Mouse (Mus musculus) spleen, embryonic (tissue): ENCODE data around the gene Camsap3.

Source experiments
- CTCF ChIA-PET: fragments of 350-600 bp; sonication (Branson Sonifier 250); formaldehyde crosslinking; loops from one replicate; lab custom pipeline; 2022; lab: Charles Lee

Gene Camsap3

DNA sequence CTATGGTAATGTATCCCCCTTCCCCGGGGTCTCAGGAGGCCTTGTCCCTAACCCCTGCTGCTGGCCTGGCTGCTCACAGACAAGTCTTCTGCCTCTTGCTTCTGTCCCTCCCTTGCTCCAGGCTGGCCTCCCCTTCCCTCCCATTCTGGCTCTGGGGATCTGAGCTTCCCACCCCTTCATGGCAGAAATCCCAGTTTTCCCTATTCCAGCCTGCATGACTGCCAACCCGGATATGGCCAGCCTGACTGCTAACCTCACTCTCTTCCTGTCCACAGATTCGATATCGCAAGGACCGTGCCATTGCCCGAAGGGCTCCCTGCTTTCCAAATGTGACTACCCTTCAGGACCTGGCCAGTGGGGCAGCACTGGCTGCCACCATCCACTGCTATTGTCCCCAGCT is 13.3 kb downstream of the Camsap3 start:
- CTCF ChIA-PET: no interaction called here

- CTCF ChIA-PET: interaction anchor here (0.5 to 0.6 kb wide), 3 partner anchors 7 to 131 kb away, joined by 3 to 8 read pairs (median 5); no protein-coding TSS in a partner anchor
Observed at GRCm38 (mm10) chr8:3603439-3603838, 16.3 kb downstream of the Camsap3 start.

GRCm38 (mm10) chr8:3606593-3606992 is 19.5 kb downstream of the Camsap3 start:
- CTCF ChIA-PET: no interaction called here

GRCm38 (mm10) chr8:3607822-3608221 is 20.7 kb downstream of the Camsap3 start:
- CTCF ChIA-PET: no interaction called here

DNA sequence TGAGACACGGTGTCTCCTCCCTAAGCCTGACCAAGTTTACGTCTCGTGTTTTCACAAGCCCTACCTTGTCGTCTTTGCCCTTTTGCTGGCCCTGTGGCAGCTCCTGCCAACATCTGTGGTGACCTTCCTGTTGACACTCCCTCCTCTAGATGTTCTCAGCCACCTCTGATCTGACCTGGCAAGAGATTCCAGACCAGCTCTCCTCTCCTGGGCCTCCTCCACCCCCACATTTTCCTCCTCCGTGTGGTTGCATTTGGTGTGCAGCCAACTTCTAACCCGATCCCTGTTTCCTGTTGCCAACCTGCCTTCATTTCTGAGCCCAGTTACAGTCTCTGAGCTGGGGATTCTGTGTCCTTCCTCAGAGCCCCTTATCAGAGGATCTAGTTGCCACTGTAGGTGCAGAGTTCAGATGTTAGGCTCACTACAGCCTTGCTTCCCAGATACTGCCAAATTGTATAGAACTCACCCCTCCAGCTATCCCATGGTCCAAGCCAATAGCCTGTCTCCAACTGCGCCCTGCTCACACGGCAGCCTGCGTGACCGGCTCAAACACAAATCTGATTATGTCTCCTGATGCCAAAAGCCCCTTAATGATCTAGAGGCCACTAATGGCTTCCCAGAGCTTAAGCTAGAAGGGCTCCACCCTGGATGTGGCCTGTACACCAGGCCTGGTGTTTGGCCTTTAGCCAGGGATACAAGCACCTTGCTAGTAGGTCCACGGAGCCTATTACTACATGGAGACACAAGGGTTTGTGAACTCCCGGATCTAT is 22.1 kb downstream of the Camsap3 start:
- CTCF ChIA-PET: no interaction called here

- CTCF ChIA-PET: no interaction called here
Observed at GRCm38 (mm10) chr8:3609816-3610150, 22.7 kb downstream of the Camsap3 start.

DNA sequence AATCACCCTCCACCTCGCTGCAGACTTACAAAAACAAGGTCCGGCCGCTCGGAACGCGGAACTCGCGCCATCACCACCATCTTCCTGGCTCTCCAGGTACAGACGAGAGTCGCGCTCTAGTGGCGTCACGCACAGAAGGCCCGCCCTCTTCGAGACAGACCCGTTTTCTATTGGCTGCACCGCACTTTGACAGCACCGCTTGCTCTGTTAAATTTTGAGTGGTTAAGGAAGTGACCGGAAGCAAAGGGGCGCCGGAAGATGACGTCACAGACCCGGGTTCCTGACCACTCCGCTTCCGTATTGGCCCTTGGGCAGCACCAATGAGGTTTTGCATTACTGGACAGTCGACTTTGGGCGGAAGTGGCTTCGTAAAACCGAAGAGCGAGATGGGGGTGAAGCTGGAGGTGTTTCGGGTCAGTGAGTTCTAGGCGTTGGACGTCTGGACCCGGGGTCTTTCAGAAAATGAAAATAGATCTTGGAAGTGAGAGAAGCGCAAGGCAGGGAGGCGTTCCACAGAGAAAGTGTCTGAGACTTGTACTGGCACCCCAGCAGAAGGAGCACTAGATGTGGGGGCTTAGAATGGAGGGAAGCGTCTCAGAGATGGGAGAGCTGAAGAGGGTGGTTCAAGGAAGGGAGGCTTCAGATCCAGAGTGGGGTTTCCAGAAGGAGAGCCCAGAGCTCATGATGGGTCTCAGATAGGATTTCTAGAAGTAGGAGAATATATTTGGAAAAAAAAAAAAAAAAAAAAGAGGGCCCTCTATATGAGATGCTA is 34.3 kb downstream of the Camsap3 start, which contains the start of the genes Xab2 and Pet100:
Xab2 (minus strand) TSS at position 118 of the 772 bp plus-strand sequence.
Pet100 (plus strand) TSS at position 350 of the 772 bp plus-strand sequence.
- CTCF ChIA-PET: interaction anchor here (0.6 kb wide), 1 partner anchor 64 kb away, joined by 4 read pairs; no protein-coding TSS in a partner anchor

DNA sequence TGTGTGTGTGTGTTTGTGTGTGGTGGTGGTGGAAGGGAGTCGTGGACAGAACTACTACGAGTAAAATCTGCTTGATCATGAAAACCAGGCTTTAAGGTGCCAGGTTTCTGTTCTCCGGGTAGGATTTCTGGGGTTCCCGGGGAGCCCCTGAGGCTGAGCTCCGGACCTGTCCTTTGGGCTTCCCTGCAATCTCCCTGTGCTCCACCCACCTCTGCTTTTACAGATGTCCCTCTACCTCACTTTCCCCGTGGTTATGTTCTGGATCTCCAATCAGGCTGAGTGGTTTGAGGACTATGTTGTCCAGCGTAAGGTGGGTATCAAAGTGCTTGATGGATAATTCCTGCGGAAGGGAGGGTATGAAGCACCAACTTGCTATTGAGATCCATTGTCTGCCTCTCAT is 35.0 kb downstream of the Camsap3 start:
- CTCF ChIA-PET: no interaction called here

DNA sequence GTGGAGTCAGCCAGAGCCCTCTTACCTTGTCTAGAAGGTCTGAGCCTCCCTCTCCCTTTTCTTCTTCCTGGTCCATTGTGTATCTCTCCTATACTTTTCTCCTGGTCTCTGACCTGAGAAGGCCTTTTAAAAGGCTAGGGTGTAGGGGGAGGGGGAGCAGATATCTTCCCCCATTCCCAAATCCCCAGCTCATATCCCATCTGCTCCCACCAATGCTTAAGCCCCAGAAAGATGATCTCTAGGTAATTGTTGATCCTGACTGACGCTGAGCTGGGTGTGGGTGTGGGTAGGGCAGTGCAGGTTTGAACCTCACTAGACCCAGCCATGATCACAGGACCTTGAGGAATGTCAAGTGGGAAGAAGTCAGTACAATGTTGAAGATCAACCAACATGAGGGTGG is 38.4 kb downstream of the Camsap3 start, which contains the start of gene Pcp2:
Pcp2 (minus strand) TSS at position 101 of the 400 bp plus-strand sequence.
- CTCF ChIA-PET: no interaction called here

DNA sequence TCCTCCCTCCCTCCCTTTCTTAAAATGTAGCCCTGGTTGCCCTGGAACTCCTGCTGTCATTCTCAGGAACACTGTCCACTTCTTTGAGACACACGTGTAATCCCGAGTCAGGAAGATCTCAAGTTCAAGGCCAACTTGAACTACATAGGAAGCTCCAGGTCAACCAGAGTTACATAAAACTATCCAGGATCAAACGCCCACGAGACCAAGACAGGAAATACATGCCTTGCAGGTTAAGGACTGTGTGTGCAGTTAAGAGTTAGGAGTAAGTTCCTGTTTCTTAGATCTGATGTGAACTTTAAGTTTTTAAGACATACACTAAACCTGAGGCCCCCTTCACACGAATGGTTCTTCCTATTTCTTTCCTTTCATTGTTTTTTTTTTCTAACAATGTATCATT is 39.9 kb downstream of the Camsap3 start:
- CTCF ChIA-PET: no interaction called here

DNA sequence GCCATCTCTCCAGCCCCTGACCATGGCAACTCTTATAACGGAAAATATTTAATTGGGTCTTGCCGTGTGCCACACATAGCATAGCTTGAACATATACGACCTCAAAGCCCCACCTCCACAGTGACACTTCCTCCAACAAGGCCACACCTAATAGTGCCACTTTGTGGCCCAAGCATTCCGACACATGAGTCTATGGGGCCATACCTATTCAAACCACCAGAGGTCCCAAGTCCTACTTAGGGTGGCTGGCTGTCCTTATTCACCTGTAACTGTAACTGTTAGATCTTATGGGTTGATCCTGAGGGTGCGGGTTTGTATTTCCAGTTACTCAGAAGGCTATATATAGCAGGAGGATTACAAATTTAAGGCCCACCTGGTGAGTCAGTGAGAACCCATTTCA is 40.9 kb downstream of the Camsap3 start:
- CTCF ChIA-PET: interaction anchor here (0.5 kb wide), 1 partner anchor 64 kb away, joined by 7 read pairs; no protein-coding TSS in a partner anchor

DNA sequence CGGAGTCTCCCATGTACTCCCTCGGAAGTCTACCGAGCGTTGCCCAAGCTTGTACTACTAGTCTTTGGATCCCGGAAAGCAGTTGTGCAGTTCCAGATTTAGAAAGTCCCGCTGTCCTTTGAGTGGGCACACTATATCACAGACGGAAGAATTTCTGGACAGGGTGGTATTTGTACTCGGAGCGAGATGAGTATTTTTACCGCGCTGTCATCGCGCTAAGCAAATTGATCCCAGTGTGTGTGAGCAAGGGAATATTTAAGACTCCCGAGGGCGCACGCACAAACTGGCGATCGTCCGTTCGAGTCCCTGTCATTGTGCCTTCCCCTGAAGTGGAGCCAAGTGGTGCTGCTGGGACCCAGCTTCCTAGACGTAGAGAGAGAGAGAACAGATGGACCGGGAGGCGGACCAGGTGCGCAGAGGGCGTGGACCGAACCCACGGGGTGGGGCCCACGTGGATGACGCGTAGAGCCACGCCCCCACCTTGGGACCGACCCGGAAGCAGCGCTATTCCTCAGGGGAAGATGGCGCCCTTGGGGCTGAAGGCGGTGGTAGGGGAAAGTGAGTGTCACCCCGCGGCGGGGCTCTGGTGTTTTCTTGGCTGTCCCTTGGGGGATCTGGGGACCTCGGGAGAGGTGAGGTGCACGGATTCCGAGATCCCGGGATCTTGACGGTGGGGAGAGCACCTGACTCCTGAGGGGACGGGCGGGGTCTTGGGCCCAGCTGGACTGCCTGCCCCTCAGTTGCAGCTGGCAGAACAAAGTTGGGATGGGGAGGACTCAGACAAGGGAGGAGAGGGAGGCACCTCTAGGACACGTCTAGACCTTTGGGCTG is 43.8 kb downstream of the Camsap3 start, which contains the start of gene Stxbp2:
Stxbp2 (plus strand) TSS at position 309 of the 831 bp plus-strand sequence.
- CTCF ChIA-PET: interaction anchor here (0.5 to 0.6 kb wide), 2 partner anchors 8 to 976 kb away, joined by 3 read pairs; no protein-coding TSS in a partner anchor

GRCm38 (mm10) chr8:3631478-3631875 is 44.4 kb downstream of the Camsap3 start:
- CTCF ChIA-PET: interaction anchor here (0.5 kb wide), 2 partner anchors 8 to 33 kb away, joined by 3 to 4 read pairs; no protein-coding TSS in a partner anchor

DNA sequence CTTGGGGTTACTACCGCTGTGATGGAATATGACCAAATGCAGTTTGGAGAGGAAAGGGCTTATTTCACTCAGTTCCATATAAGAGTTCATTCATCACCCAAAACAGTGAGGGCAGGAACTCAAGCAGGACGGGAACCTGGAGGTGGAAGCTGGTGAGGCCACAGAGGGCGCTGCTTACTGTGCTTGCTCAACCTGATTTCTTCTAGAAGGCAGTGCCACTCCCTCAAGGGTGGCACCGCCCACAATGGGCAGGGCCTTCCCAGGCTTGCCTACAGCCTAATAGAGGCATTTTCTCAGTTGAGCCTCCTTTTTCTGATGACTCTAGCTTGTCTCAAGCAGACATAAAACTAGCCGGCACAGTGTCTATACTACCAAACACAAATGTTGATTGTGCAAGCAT is 58.7 kb downstream of the Camsap3 start:
- CTCF ChIA-PET: no interaction called here

- CTCF ChIA-PET: no interaction called here
Observed at GRCm38 (mm10) chr8:3646824-3647531, 59.9 kb downstream of the Camsap3 start.

GRCm38 (mm10) chr8:3647561-3647960 is 60.5 kb downstream of the Camsap3 start:
- CTCF ChIA-PET: no interaction called here

GRCm38 (mm10) chr8:3648268-3648667 is 61.2 kb downstream of the Camsap3 start:
- CTCF ChIA-PET: interaction anchor here (0.6 to 0.7 kb wide), 3 partner anchors 12 to 296 kb away, joined by 4 to 10 read pairs (median 8); no protein-coding TSS in a partner anchor

DNA sequence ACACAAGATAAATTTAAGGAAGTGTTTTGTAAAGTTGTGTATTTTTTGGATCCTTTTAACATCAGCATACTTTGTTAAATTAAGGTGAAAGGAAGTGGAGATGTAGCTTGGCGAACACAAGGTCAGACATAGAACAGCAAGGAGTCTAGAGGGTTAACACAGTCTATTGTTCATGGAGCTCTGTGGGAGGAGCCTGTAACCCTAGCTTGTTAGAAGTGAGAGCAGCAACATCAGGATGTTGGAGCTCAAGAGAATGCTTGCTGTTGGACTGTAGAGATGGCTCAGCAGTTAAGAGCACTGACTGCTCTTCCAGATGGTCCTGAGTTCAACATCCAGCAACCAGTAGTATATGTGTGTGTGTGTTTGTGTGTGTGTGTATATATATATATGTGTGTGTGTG is 61.9 kb downstream of the Camsap3 start:
- CTCF ChIA-PET: interaction anchor here (0.6 to 0.7 kb wide), 4 partner anchors 11 to 296 kb away, joined by 3 to 10 read pairs (median 6); no protein-coding TSS in a partner anchor

DNA sequence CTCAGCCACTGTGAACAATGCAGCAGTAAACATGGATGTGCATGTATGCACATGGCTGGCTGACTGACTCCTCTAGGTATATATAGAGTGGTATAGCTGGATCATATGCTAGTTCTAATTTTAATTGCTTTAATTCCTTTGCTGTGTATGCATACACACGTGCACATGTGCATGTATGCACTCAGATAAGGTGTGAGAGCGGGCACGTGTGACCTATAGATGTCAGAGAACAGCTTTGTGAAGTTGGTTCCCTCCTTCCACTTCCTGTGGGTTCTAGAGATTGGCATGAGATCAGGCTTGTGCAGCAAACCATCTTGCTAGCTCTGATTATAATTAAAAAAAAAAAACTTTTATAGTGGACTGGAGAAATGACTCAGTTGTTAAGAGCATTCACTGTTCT is 65.8 kb downstream of the Camsap3 start:
- CTCF ChIA-PET: interaction anchor here (0.7 kb wide), 1 partner anchor 113 kb away, joined by 3 read pairs; no protein-coding TSS in a partner anchor
